Mouse (Mus musculus): Measurements from ENCODE around the gene Gm10591.
"Not testable (repeated sequence)": the region's sequence is repeated elsewhere in the genome, so short reads cannot be mapped to it uniquely, and the experiment has no call there.

Gene Gm10591

DNA sequence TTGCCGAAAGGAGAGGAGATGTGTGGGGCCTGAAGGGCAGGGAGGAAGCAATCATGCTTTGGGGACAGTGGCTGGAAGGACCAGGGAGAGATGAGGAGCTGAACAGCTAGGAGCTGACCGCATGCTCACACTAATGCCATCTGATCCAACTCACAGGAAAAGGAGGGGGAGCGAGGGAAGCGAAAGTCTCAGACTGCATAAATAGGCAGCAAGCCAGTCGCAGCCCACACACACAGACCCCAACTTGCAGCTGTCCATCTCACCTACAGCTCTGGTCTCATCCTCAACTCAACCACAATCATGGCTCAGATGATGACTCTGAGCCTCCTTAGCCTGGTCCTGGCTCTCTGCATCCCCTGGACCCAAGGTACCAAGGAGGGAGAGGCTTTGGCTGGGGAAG lies at the start of gene Gm10591:
Gm10591 (plus strand) TSS at position 301 of the 400 bp plus-strand sequence.
- DNase-seq: not testable (repeated sequence)

DNA sequence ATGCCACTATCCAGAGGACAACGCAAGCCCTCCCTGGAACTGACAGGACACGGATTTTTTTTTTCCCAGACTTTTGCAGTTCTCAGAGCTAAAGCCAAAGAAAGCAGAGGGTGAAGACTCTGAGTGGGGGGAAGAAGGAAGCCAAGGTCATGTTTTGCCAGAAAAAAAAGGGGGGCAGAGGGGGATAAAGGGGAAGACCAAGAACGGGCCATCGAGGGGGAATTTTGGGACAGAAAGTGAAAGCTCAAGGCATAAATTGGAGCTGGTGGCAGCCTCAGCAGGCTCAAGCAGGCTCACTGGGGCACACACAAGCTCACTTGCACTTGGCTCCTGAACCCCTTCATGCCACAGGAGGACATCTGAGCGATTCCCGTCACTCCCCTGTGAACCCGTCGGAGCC lies 17.4 kb downstream of the Gm10591 start, which contains the start of gene Gm2564:
Gm2564 (plus strand) TSS at position 301 of the 400 bp plus-strand sequence.
- DNase-seq: not testable (repeated sequence)

DNA sequence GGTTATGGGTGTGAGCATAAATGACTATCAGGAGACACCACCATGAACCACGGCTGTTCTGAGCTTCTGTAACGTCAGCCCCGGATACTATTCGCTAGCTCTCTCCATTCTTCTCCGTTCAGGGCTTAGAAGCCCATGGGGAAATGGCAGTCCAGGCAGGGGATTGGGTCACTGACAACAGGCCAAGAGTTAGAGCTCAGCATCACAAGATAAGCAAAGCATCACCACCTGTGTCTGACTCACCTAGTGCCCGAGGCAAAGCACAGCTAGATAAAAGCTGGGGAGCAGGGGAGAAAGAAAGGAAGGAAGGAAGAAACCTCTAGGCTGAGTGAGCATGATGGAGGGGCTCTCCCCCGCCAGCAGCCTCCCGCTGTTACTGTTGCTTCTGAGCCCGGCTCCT lies 43.0 kb downstream of the Gm10591 start, which contains the start of gene Ccl27b:
Ccl27b (plus strand) TSS at position 301 of the 400 bp plus-strand sequence.
- DNase-seq: not testable (repeated sequence)

DNA sequence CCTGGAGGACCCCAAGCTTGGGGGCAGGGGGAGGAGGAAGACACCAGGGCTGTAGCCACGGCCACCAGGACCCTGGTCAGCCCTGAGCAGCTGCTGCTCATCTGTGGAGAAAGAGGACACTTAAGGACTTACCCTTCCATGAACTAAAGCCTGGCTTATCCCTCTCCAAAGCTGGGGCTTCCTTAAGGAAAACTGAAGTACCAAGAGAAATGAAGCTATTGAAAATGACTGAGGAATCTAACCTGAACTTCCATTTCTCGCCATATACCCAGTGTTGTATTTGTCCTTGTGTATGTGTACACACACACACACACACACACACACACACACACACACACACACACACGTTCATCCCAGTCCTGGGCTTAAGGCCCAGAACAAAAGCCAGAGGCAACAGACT lies 49.8 kb downstream of the Gm10591 start, which contains the start of gene Il11ra2:
Il11ra2 (minus strand) TSS at position 101 of the 400 bp plus-strand sequence.
- not testable (repeated sequence) for DNase-seq

Measured in kidney, adult 9 months (tissue).